8 mouse cellular contexts compared by ENCODE assay signal in genomic region chr14:118235973-118236885, GRCm38 (mm10). TPM values are rescaled to one million over a fixed set of nuclear protein-coding genes. Genes with fewer than 3 reads are reported as not detected.
DNase-seq lines count a peak whose midpoint lies in the region; ATAC-seq and TF ChIP-seq lines count a peak whose summit lies in the region.

No protein-coding gene starts in this region.

- peak overlapping the region; percentile 92 for H3K4me2 ChIP-seq in heart, embryonic 11.5 days
- peak overlapping the region; percentile 97 for H3K4me2 ChIP-seq in kidney, embryonic 16.5 days (replicated peaks; ENCODE audit: low read depth, low read length)
- H3K4me2 ChIP-seq in midbrain, embryonic 11.5 days: peak overlapping the region; percentile 71

- TF ChIP-seq POLR2A in thymus, adult 2 months (IDR thresholded peaks at IDR 0.05; ENCODE audit: control insufficient read depth, extremely low read depth, insufficient read depth, low read length, poor library complexity): no peak

- no peaks in the 10 kb centered on the region for H3K9me3 ChIP-seq in heart, embryonic 11.5 days (replicated peaks; ENCODE audit: control insufficient read depth, low read length)
- no peaks in the 10 kb centered on the region for H3K9me3 ChIP-seq in kidney, embryonic 16.5 days (ENCODE audit: low read length)
- no peaks in the 10 kb centered on the region for H3K9me3 ChIP-seq in midbrain, embryonic 11.5 days (ENCODE audit: control insufficient read depth, low read length)

- no peaks in the 10 kb centered on the region for H3K36me3 ChIP-seq in thymus, adult 2 months (ENCODE audit: control insufficient read depth, insufficient read depth, low read length)
- no peaks in the 10 kb centered on the region for H3K36me3 ChIP-seq in heart, embryonic 11.5 days (ENCODE audit: control insufficient read depth, insufficient read depth, low read length)
- H3K36me3 ChIP-seq in kidney, embryonic 16.5 days (ENCODE audit: insufficient read depth, low read length): no peaks in the 10 kb centered on the region
- H3K36me3 ChIP-seq in midbrain, embryonic 11.5 days (ENCODE audit: control insufficient read depth, insufficient read depth, low read length): no peaks in the 10 kb centered on the region

- H3K4me1 ChIP-seq in thymus, adult 2 months (replicated peaks; ENCODE audit: control insufficient read depth, insufficient read depth, low read length): peaks cover 10% of the 10 kb centered on the region; the same call in 1 of the 2 replicates
- peaks cover 14% of the 10 kb centered on the region for H3K4me1 ChIP-seq in heart, embryonic 11.5 days (ENCODE audit: control insufficient read depth, insufficient read depth, low read length)
- peaks cover 29% of the 10 kb centered on the region for H3K4me1 ChIP-seq in kidney, embryonic 16.5 days (ENCODE audit: insufficient read depth, low read length)
- H3K4me1 ChIP-seq in midbrain, embryonic 11.5 days (ENCODE audit: control insufficient read depth, insufficient read depth, low read length): peaks cover 9% of the 10 kb centered on the region

- WGBS in thymus, adult 2 months: 2% methylated on average over 73 of the region's 73 CpGs
- under 1% methylated on average over 72 of the region's 73 CpGs for whole genome bisulfite sequencing in heart, embryonic 11.5 days (ENCODE audit: insufficient replicate concordance)
- WGBS in kidney, embryonic 16.5 days: under 1% methylated on average over 73 of the region's 73 CpGs
- WGBS in midbrain, embryonic 11.5 days: under 1% methylated on average over 73 of the region's 73 CpGs

- no peak overlapping the region for H3K27ac ChIP-seq in thymus, adult 2 months (ENCODE audit: control insufficient read depth, insufficient read depth, low read length)
- H3K27ac ChIP-seq in heart, embryonic 11.5 days (ENCODE audit: low read depth, low read length): no peak overlapping the region
- no peak overlapping the region for H3K27ac ChIP-seq in kidney, embryonic 16.5 days (ENCODE audit: low read length)
- peak overlapping the region; percentile 94 for H3K27ac ChIP-seq in midbrain, embryonic 11.5 days (ENCODE audit: low read depth, low read length)

- H3K9ac ChIP-seq in heart, embryonic 11.5 days (ENCODE audit: low read depth, low read length): peak overlapping the region; percentile 12; the same call in 1 of the 2 replicates
- H3K9ac ChIP-seq in kidney, embryonic 16.5 days (replicated peaks; ENCODE audit: low read length): peak overlapping the region; percentile 50
- peak overlapping the region; percentile 98 for H3K9ac ChIP-seq in midbrain, embryonic 11.5 days (ENCODE audit: low read length)

- no peak for TF ChIP-seq CTCF in thymus, adult 2 months (IDR thresholded peaks at IDR 0.05; ENCODE audit: borderline replicate concordance, control insufficient read depth, extremely low read depth, insufficient read depth, low read length, poor library complexity)

- DNase-seq in cerebellum, postnatal 10 days: peak; percentile 55 to 70
- no peak for DNase-seq in cerebellum, adult 11-12 months
- peak; percentile 24 for DNase-seq in thymus, adult 2 months
- no peak for DNase-seq in thymus, postnatal 0 days (ENCODE audit: low spot score)
- peak; percentile 98 for DNase-seq in midbrain, embryonic 11.5 days (ENCODE audit: low spot score, missing footprints)
- DNase-seq in urinary bladder, postnatal 25 days (ENCODE audit: low spot score): peak; percentile 35

- peak; percentile 61 for ATAC-seq in heart, embryonic 11.5 days (replicated peaks; ENCODE audit: insufficient number of reproducible peaks, low FRiP score, low TSS enrichment)
- peak; percentile 79 for ATAC-seq in kidney, embryonic 16.5 days (ENCODE audit: low FRiP score, low TSS enrichment)
- peak; percentile 62 for ATAC-seq in midbrain, embryonic 11.5 days (ENCODE audit: low FRiP score)

- H3K4me3 ChIP-seq in thymus, adult 2 months (ENCODE audit: control insufficient read depth, insufficient read depth, low read length): peak overlapping the region; percentile 32
- peak overlapping the region; percentile 53 for H3K4me3 ChIP-seq in heart, embryonic 11.5 days (ENCODE audit: low read depth, low read length)
- peak overlapping the region; percentile 59 for H3K4me3 ChIP-seq in kidney, embryonic 16.5 days (ENCODE audit: low read length)
- H3K4me3 ChIP-seq in midbrain, embryonic 11.5 days (ENCODE audit: low read depth, low read length): peak overlapping the region; percentile 71

- peaks cover 34% of the 10 kb centered on the region for H3K27me3 ChIP-seq in thymus, adult 2 months (ENCODE audit: control insufficient read depth, insufficient read depth, low read length)
- peaks cover 80% of the 10 kb centered on the region for H3K27me3 ChIP-seq in heart, embryonic 11.5 days (ENCODE audit: control insufficient read depth, insufficient read depth, low read length)
- H3K27me3 ChIP-seq in kidney, embryonic 16.5 days (ENCODE audit: insufficient read depth, low read length): peaks cover 85% of the 10 kb centered on the region
- peaks cover 7% of the 10 kb centered on the region for H3K27me3 ChIP-seq in midbrain, embryonic 11.5 days (ENCODE audit: control insufficient read depth, insufficient read depth, low read length)

RNA-seq across cellular contexts. Expression of gene Sox21, which starts 0.6 kb away (rescaled TPM):
- 0.59 and 1.0 TPM in 2 replicates for polyA plus RNA-seq in thymus, adult 2 months (2012; rRNA removed)
- 0.08 TPM in 2 replicates for polyA plus RNA-seq in thymus, postnatal 0 days (2015; fragmentation: Nextera tagmentation; extraction: Ambion mirVana)
- polyA plus RNA-seq in heart, embryonic 11.5 days (2014; fragmentation: Nextera tagmentation; extraction: Ambion mirVana): 0.06 TPM in 1 of 2 replicates, not detected in the other
- not detected in 2 replicates for polyA plus RNA-seq in kidney, embryonic 16.5 days (2015; fragmentation: Nextera tagmentation; extraction: Ambion mirVana)
- polyA plus RNA-seq in midbrain, embryonic 11.5 days (2014; fragmentation: Nextera tagmentation; extraction: Ambion mirVana): 20.4 and 24.5 TPM in 2 replicates

RNA-seq across cellular contexts. Expression of gene Gm9376, which starts 30.5 kb away (rescaled TPM):
- polyA plus RNA-seq in thymus, adult 2 months (2012; rRNA removed): not detected in 2 replicates
- polyA plus RNA-seq in thymus, postnatal 0 days (2015; fragmentation: Nextera tagmentation; extraction: Ambion mirVana): not detected in 2 replicates
- polyA plus RNA-seq in heart, embryonic 11.5 days (2014; fragmentation: Nextera tagmentation; extraction: Ambion mirVana): not detected in 2 replicates
- not detected in 2 replicates for polyA plus RNA-seq in kidney, embryonic 16.5 days (2015; fragmentation: Nextera tagmentation; extraction: Ambion mirVana)
- not detected in 2 replicates for polyA plus RNA-seq in midbrain, embryonic 11.5 days (2014; fragmentation: Nextera tagmentation; extraction: Ambion mirVana)

Comparison
In these comparisons a context has a peak if more than half of its experiments do, and no peak if none do; other contexts are left out.
1. DNase-seq: peak in cerebellum, postnatal 10 days (2 of 2), thymus, adult 2 months (single experiment), midbrain, embryonic 11.5 days (single experiment) and urinary bladder, postnatal 25 days (single experiment); none in cerebellum, adult 11-12 months (single experiment) and thymus, postnatal 0 days (single experiment).
2. H3K9ac ChIP-seq: peak in every context shown above with its lines; median percentile 98 in midbrain, embryonic 11.5 days; 50 in kidney, embryonic 16.5 days; 12 in heart, embryonic 11.5 days.
3. RNA of gene Sox21, which starts 0.6 kb away (polyA plus RNA-seq): 20.4 to 24.5 TPM in midbrain, embryonic 11.5 days; 0.59 to 1.0 TPM in thymus, adult 2 months, 0.08 TPM in thymus, postnatal 0 days, 0.06 TPM in heart, embryonic 11.5 days and not detected in kidney, embryonic 16.5 days; every median in the first group is over 10 times any median in the second.
4. Peak in every context shown above with its lines, with median percentiles within 50 percentile points of each other: H3K4me3 ChIP-seq, ATAC-seq and H3K4me2 ChIP-seq.